Mouse (Mus musculus): ENCODE measurements around the gene Dach2.

- TF ChIP-seq POLR2A (IDR thresholded peaks at IDR 0.05; ENCODE audit: insufficient read length, low read depth) (no peak), E2F4 (IDR thresholded peaks at IDR 0.05; ENCODE audit: insufficient read depth) (no peak), TCF12 (IDR thresholded peaks at IDR 0.05; ENCODE audit: insufficient read depth, poor library complexity, severe bottlenecking) (no peak), MYOD1 (IDR thresholded peaks at IDR 0.05; ENCODE audit: control insufficient read depth in 1 of 3, insufficient read length in 2 of 3, low read depth in 2 of 3) (no peak), POLR2AphosphoS2 (IDR thresholded peaks at IDR 0.05; ENCODE audit: insufficient read length, low read depth) (no peak)
Observed at GRCm38 (mm10) chrX:113833062-113833461, 535.8 kb downstream of the Dach2 start.
